Comparison of ENCODE assay signal across 19 mouse cellular contexts in the genomic region with DNA sequence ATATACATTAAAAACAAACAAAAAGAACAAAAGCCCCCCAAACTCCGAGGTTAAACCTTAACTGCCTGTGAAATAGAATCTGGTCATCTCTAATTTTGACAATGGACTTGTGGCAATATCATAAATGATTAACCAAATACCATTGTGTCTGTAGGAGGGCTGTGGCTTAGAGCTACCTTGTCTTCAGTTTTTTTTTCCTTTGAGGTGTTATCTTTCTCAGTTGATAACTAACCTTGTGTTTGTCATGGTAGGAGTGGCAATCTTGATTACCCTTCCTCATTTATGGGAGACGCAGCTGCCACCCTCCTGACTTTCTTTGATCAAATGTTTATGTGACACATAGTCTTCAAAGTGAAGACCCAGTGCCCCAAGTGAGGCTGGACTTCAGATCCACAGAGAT.
"Had no signal": no experiment of that assay in that cellular context is flagged by ENCODE, and none has a peak within 500 bp of the region (broad histone marks: within the 10 kb centered on the region; RNA-seq: fewer than 3 reads in every experiment).

No protein-coding gene starts in this region.

- ATAC-seq: liver, postnatal 0 days; midbrain, embryonic 13.5 days; midbrain, embryonic 16.5 days had no signal

- H3K36me3 ChIP-seq: liver, embryonic 13.5 days; liver, embryonic 15.5 days; midbrain, embryonic 10.5 days; midbrain, embryonic 13.5 days; neural tube, embryonic 13.5 days; neural tube, embryonic 15.5 days had no signal

- H3K27me3 ChIP-seq: liver, embryonic 13.5 days; liver, embryonic 15.5 days; midbrain, embryonic 13.5 days; neural tube, embryonic 13.5 days; neural tube, embryonic 15.5 days had no signal

- H3K4me2 ChIP-seq: liver, embryonic 13.5 days; liver, embryonic 15.5 days; lung, embryonic 14.5 days; midbrain, embryonic 13.5 days; neural tube, embryonic 13.5 days; neural tube, embryonic 15.5 days had no signal

- DNase-seq: liver, embryonic 13.5 days; liver, postnatal 0 days; lung, embryonic 14.5 days; lung, postnatal 10 days; lung, postnatal 4 days; retina, postnatal 1 day; right cerebral cortex, adult 18-20 months; right cerebral cortex, postnatal 25 days; right cerebral cortex, postnatal 4 days; thymus, adult 18-20 months; thymus, postnatal 14 days; thymus, postnatal 36 days had no signal

- H3K4me1 ChIP-seq: liver, embryonic 13.5 days; liver, embryonic 15.5 days; midbrain, embryonic 13.5 days had no signal

- H3K27ac ChIP-seq: liver, embryonic 13.5 days; liver, embryonic 15.5 days; midbrain, embryonic 10.5 days; midbrain, embryonic 13.5 days; neural tube, embryonic 13.5 days; neural tube, embryonic 15.5 days had no signal

- H3K9ac ChIP-seq: liver, embryonic 13.5 days; liver, embryonic 15.5 days; liver, postnatal 0 days; lung, embryonic 14.5 days; midbrain, embryonic 13.5 days; neural tube, embryonic 13.5 days; neural tube, embryonic 15.5 days had no signal

- H3K4me3 ChIP-seq: liver, embryonic 13.5 days; liver, embryonic 15.5 days; midbrain, embryonic 10.5 days; midbrain, embryonic 13.5 days; myocyte; neural tube, embryonic 13.5 days; neural tube, embryonic 15.5 days had no signal

- H3K9me3 ChIP-seq: liver, embryonic 13.5 days; liver, embryonic 15.5 days; midbrain, embryonic 10.5 days; midbrain, embryonic 13.5 days; neural tube, embryonic 13.5 days; neural tube, embryonic 15.5 days had no signal
